In genomic region chr5:90977244-90977643, GRCm38 (mm10) we compare ENCODE assay signal across 10 mouse cellular contexts. TPM values are rescaled to one million over a fixed set of nuclear protein-coding genes. Genes with fewer than 3 reads are reported as not detected.
DNase-seq lines count a peak whose midpoint lies in the region; ATAC-seq and TF ChIP-seq lines count a peak whose summit lies in the region.
"Had no signal": no experiment of that assay in that cellular context is flagged by ENCODE, and none has a peak within 500 bp of the region (broad histone marks: within the 10 kb centered on the region; RNA-seq: fewer than 3 reads in every experiment).

No protein-coding gene starts in this region.

- no peak overlapping the region for H3K9ac ChIP-seq in hindbrain, embryonic 15.5 days

- H3K27ac ChIP-seq in hindbrain, embryonic 15.5 days (replicated peaks) = no peak overlapping the region

- ATAC-seq in hindbrain, embryonic 15.5 days (ENCODE audit: low FRiP score, low read depth) = 0 out of 2 replicates have a peak, but pooled peaks have one; percentile 34
- ATAC-seq in inflammation-experienced regulatory T-cells, adult 6 months = no peak

- intact Hi-C loops in left cerebral cortex, postnatal 36 days (cut with DNase I) = loop anchor here (5.0 to 10.0 kb wide), 2 partner anchors 218 to 330 kb away; no protein-coding TSS in a partner anchor

- no peak overlapping the region for H3K4me3 ChIP-seq in E14TG2a.4 (replicated peaks; ENCODE audit: low read length)
- H3K4me3 ChIP-seq in hindbrain, embryonic 15.5 days = no peak overlapping the region

- peak; percentile 44 for TF ChIP-seq CTCF in E14TG2a.4 (conservative IDR thresholded peaks at IDR 0.05; ENCODE audit: low read length)

- 76% methylated on average over 4 of the region's 4 CpGs for WGBS in hindbrain, embryonic 15.5 days

- no peaks in the 10 kb centered on the region for H3K27me3 ChIP-seq in E14TG2a.4 (ENCODE audit: insufficient read depth, low read length)
- no peaks in the 10 kb centered on the region for H3K27me3 ChIP-seq in hindbrain, embryonic 15.5 days

- DNase-seq in A20 (ENCODE audit: low read depth, low spot score) = peak; percentile 37
- DNase-seq in cerebellum, adult 11 months = peak; percentile 19
- peak; percentile 21 for DNase-seq in forelimb bud, embryonic 11.5 days (ENCODE audit: low read depth, low spot score)
- DNase-seq in left cerebral cortex, postnatal 36 days (ENCODE audit: low spot score in 2 of 2) = peak; percentile 26 to 54
- DNase-seq in ovary, postnatal 14 days (ENCODE audit: low spot score) = peak; percentile 66

- no peaks in the 10 kb centered on the region for H3K36me3 ChIP-seq in E14TG2a.4 (ENCODE audit: insufficient read depth, low read length)
- 0 out of 2 replicates have a peak, but pooled peaks cover 11% of the 10 kb centered on the region for H3K36me3 ChIP-seq in hindbrain, embryonic 15.5 days

- H3K4me1 ChIP-seq in E14TG2a.4 (replicated peaks; ENCODE audit: low read depth, low read length) = no peaks in the 10 kb centered on the region
- no peaks in the 10 kb centered on the region for H3K4me1 ChIP-seq in hindbrain, embryonic 15.5 days (replicated peaks)

- no peaks in the 10 kb centered on the region for H3K9me3 ChIP-seq in E14TG2a.4 (ENCODE audit: low read length)
- no peaks in the 10 kb centered on the region for H3K9me3 ChIP-seq in hindbrain, embryonic 15.5 days

- H3K4me2 ChIP-seq in hindbrain, embryonic 15.5 days = no peak overlapping the region

RNA-seq across cellular contexts. Expression of gene Mthfd2l, which starts 46.3 kb away (rescaled TPM):
- 61.7 and 68.1 TPM in 2 replicates for polyA plus RNA-seq in hindbrain, embryonic 15.5 days (2015; fragmentation: Nextera tagmentation; extraction: Ambion mirVana)
- 10 to 100 TPM; 17.0 to 17.8 TPM for total RNA-seq in left cerebral cortex, postnatal 36 days (2021)
- polyA plus RNA-seq in inflammation-experienced regulatory T-cells, adult 6 months (2017; shearing (Covaris generic)) = 1 to 10 TPM in 2 of 3 experiments, under 1 TPM in 1; 0.80 to 2.3 (median 1.3) TPM

RNA-seq across cellular contexts. Expression of gene Epgn, which starts 50.0 kb away (rescaled TPM):
- polyA plus RNA-seq in hindbrain, embryonic 15.5 days (2015; fragmentation: Nextera tagmentation; extraction: Ambion mirVana) = 0.12 and 0.19 TPM in 2 replicates
- total RNA-seq in left cerebral cortex, postnatal 36 days (2021) = under 1 TPM in 1 of 2 experiments, not detected in 1; 0.23 TPM
- polyA plus RNA-seq in inflammation-experienced regulatory T-cells, adult 6 months (2017; shearing (Covaris generic)) = not detected
- polyA plus RNA-seq: heart, embryonic 14.5 days; spleen, adult 2 months had no signal

Comparison
In these comparisons a context has a peak if more than half of its experiments do, and no peak if none do; other contexts are left out.
1. RNA of gene Mthfd2l, which starts 46.3 kb away (polyA plus RNA-seq): 61.7 to 68.1 TPM in hindbrain, embryonic 15.5 days; 0.80 to 2.3 TPM in inflammation-experienced regulatory T-cells, adult 6 months; every median in the first group is over 10 times any median in the second.
2. Peak in every context shown above with its lines, with median percentiles within 50 percentile points of each other: DNase-seq.